Mouse (Mus musculus): ENCODE results near the gene Cd86. TPM values are rescaled to one million over a fixed set of nuclear protein-coding genes. Genes with fewer than 3 reads are reported as not detected.

Cd86 gene
- polyA plus RNA-seq, 1 experiment from 2014 or later, result 2.3 TPM

DNA sequence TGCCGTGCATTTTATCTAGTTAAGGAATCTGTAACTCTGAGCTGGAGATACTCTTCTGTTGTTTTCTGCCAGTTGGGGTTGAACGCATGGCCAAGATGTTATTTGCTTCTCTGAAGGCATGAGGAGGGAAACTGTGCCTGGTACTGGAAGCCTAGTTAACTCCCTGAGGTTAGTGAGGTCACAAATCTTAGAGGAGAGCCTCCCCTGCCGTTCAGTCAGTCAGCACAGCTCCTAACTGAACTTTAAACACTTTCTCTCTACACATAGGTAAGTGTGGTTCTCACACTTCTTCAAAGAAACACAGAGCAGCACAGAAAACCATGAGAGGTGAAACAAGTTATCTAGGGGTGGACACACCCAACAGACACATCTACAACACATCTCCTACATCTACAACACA, 4.7 kb upstream of the Cd86 start:
- Histone ChIP-seq H3K27ac (ENCODE audit: low read length) (no peak overlapping the region), H3K36me3 (ENCODE audit: control insufficient read depth, insufficient read depth, low read length) (no peaks in the 10 kb centered on the region), H3K4me2 (ENCODE audit: low read depth, low read length) (no peak overlapping the region), H3K27me3 (replicated peaks; ENCODE audit: control insufficient read depth, insufficient read depth, low read length) (no peaks in the 10 kb centered on the region), H3K9ac (ENCODE audit: low read depth, low read length) (no peak overlapping the region), H3K4me3 (ENCODE audit: low read length) (no peak overlapping the region), H3K9me3 (ENCODE audit: control insufficient read depth, low read length) (no peaks in the 10 kb centered on the region), H3K4me1 (ENCODE audit: control insufficient read depth, insufficient read depth, low read length) (no peaks in the 10 kb centered on the region)
- 76% methylated on average over 3 of the region's 3 CpGs for WGBS
- ATAC-seq, result no peak

DNA sequence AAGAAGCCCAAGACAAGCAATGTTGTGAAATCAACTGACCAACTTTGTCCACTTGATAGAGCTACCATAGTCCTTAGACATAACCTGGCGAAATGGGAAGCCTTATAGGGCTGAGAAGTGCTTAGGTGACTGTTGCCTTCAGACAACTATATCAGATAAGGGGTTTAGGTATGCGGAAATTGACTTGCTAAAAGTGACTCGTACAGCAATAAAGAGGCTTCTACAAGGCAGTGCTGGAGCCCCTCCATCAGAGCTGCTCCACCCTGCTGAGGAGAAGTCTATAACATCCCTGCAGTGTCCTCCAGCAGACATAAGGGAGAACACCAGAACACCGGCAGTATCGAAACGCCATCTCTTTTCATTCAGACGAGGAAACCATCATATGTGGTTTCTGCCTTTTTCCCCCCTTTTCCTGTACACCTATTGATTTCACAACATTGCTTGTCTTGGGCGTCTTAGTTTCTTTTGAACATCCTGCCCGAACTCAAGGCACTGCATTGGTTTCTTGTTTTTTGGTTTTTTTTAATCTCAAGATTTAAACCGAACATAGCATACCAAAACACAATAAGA, 652 bp upstream of the Cd86 start:
- no peaks in the 10 kb centered on the region for H3K36me3 ChIP-seq (ENCODE audit: control insufficient read depth, insufficient read depth, low read length)
- WGBS, result 80% methylated on average over 10 of the region's 10 CpGs
- no peak overlapping the region for H3K4me3 ChIP-seq (ENCODE audit: low read length)
- H3K4me1 ChIP-seq (ENCODE audit: control insufficient read depth, insufficient read depth, low read length), result no peaks in the 10 kb centered on the region
- no peaks in the 10 kb centered on the region for H3K9me3 ChIP-seq (ENCODE audit: control insufficient read depth, low read length)
- peak; percentile 84 for ATAC-seq
- no peak overlapping the region for H3K9ac ChIP-seq (ENCODE audit: low read depth, low read length)
- no peak overlapping the region for H3K4me2 ChIP-seq (ENCODE audit: low read depth, low read length)
- H3K27me3 ChIP-seq (replicated peaks; ENCODE audit: control insufficient read depth, insufficient read depth, low read length), result no peaks in the 10 kb centered on the region
- H3K27ac ChIP-seq (ENCODE audit: low read length), result no peak overlapping the region

DNA sequence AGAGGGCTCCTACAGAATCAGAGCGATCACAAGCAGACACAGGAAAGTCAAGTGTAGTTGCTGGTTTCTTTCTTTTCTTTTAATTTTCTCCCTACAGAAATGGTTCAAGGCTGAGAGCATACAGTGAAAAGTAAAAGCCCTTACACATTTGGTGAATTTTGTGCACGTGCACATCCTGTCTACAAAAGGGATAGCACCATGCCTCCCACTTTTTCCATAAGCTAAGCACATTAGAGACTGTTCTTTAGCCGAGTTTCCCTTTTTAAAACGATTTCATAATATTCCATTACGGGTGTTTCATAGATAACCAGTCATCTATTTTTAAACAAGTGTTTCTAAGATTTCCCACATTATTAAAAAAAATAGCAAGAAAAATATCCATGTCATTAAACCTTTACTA, 2.4 kb downstream of the Cd86 start:
- Histone ChIP-seq H3K27me3 (replicated peaks; ENCODE audit: control insufficient read depth, insufficient read depth, low read length) (no peaks in the 10 kb centered on the region), H3K9ac (ENCODE audit: low read depth, low read length) (no peak overlapping the region), H3K4me2 (ENCODE audit: low read depth, low read length) (no peak overlapping the region), H3K4me3 (ENCODE audit: low read length) (no peak overlapping the region), H3K36me3 (ENCODE audit: control insufficient read depth, insufficient read depth, low read length) (no peaks in the 10 kb centered on the region), H3K4me1 (ENCODE audit: control insufficient read depth, insufficient read depth, low read length) (no peaks in the 10 kb centered on the region), H3K9me3 (ENCODE audit: control insufficient read depth, low read length) (no peaks in the 10 kb centered on the region), H3K27ac (ENCODE audit: low read length) (no peak overlapping the region)
- no peak for ATAC-seq
- 88% methylated on average over 5 of the region's 5 CpGs for WGBS

DNA sequence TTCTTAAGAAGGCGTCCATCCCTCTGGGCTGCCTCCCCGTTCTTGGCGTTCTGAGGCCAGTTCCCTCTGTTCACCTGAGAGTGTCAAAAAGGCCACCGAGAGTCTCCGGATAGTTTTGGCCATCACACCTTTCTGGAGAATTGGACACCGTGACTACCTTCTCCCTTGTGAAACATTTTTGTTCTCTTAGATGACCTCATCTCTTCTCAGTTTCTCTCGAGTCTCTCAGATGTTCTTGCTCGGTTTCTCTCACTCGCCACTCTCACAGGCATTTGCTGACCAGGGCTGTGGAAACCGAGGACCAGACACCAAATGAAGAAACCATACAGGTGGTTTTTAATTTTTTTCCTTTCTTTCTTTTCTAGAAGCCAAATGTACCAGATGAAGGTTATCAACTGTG, 4.6 kb downstream of the Cd86 start:
- WGBS, result 87% methylated on average over 10 of the region's 10 CpGs
- Histone ChIP-seq H3K27me3 (replicated peaks; ENCODE audit: control insufficient read depth, insufficient read depth, low read length) (no peaks in the 10 kb centered on the region), H3K27ac (ENCODE audit: low read length) (no peak overlapping the region), H3K9ac (ENCODE audit: low read depth, low read length) (no peak overlapping the region), H3K4me2 (ENCODE audit: low read depth, low read length) (no peak overlapping the region), H3K36me3 (ENCODE audit: control insufficient read depth, insufficient read depth, low read length) (no peaks in the 10 kb centered on the region), H3K9me3 (ENCODE audit: control insufficient read depth, low read length) (no peaks in the 10 kb centered on the region), H3K4me1 (ENCODE audit: control insufficient read depth, insufficient read depth, low read length) (no peaks in the 10 kb centered on the region), H3K4me3 (ENCODE audit: low read length) (no peak overlapping the region)
- ATAC-seq, result no peak

DNA sequence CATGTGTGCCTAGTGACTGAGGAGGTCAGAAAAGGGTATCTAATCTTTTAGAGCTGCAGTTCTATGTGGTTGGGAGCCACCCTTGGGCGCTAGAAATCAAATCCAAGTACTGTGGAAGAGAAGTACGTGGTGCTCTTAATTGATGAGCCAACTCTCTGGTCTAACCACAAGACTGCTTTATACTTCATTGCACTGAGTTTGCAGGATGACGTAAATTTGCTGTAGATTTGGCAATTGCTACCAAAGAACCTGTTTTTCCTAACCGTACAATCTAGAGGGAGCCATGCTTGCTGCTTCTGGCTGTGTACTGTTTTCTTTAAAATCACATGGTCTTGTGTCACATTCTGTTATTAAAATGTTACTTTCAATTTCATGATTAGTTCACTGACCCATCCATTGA, 10.0 kb downstream of the Cd86 start:
- Histone ChIP-seq H3K4me3 (ENCODE audit: low read length) (no peak overlapping the region), H3K4me2 (ENCODE audit: low read depth, low read length) (no peak overlapping the region), H3K9ac (ENCODE audit: low read depth, low read length) (no peak overlapping the region), H3K27ac (ENCODE audit: low read length) (no peak overlapping the region), H3K36me3 (ENCODE audit: control insufficient read depth, insufficient read depth, low read length) (no peaks in the 10 kb centered on the region), H3K9me3 (ENCODE audit: control insufficient read depth, low read length) (no peaks in the 10 kb centered on the region), H3K27me3 (replicated peaks; ENCODE audit: control insufficient read depth, insufficient read depth, low read length) (no peaks in the 10 kb centered on the region), H3K4me1 (ENCODE audit: control insufficient read depth, insufficient read depth, low read length) (no peaks in the 10 kb centered on the region)
- no peak for ATAC-seq
- WGBS, result 83% methylated on average over 4 of the region's 4 CpGs

DNA sequence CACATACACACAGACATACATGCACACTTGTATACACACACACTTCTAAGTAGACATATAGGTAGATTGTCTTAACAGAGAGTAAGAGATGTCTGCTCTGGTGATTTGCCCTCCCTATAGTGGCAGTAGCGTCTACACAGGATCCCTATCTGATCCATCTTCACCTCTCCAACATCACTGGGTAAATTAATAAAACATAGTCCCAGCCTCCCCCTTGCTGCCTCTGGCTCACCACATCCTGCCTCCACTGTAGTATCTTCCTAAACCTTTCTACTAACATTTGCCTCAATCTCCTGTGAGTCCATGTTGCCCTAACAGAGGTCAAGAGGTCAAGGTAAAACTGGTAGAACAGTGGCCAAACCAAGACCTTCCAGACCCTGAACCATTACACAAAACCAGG, 10.7 kb downstream of the Cd86 start:
- WGBS, result 91% methylated on average over 1 of the region's 1 CpGs
- H3K9me3 ChIP-seq (ENCODE audit: control insufficient read depth, low read length), result no peaks in the 10 kb centered on the region
- H3K27me3 ChIP-seq (replicated peaks; ENCODE audit: control insufficient read depth, insufficient read depth, low read length), result no peaks in the 10 kb centered on the region
- H3K27ac ChIP-seq (ENCODE audit: low read length), result no peak overlapping the region
- no peaks in the 10 kb centered on the region for H3K36me3 ChIP-seq (ENCODE audit: control insufficient read depth, insufficient read depth, low read length)
- no peak overlapping the region for H3K4me2 ChIP-seq (ENCODE audit: low read depth, low read length)
- H3K4me1 ChIP-seq (ENCODE audit: control insufficient read depth, insufficient read depth, low read length), result no peaks in the 10 kb centered on the region
- H3K9ac ChIP-seq (ENCODE audit: low read depth, low read length), result no peak overlapping the region
- H3K4me3 ChIP-seq (ENCODE audit: low read length), result no peak overlapping the region
- ATAC-seq, result no peak

DNA sequence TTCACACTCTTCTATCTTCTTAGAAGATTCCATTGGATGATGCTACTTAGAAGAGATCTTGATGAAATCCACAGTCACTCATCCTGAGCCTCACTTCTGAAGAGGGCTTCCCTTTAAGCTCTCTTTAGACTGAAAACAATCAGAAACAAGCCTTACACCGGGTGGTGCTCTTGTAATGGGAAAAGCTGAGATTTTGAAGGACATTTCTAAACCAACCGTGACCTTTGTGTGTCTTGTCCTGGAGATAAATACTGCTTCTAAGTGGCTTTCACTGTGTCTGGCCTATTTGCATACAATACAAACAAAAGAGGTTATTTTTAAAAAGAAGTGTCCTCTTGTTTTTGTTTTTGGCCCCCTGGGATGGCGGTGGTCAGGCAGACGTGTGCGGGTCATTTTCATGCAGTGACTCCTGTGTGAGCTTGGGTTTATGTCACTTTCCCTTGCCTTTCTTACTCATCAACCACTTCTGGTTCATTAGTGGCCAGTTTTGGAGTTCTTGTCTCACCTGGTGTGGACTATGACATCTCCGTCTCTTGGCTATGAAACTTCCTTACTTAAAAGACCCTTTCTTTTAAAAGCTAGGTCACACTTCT, 14.6 kb downstream of the Cd86 start:
- WGBS, result 70% methylated on average over 6 of the region's 6 CpGs
- no peak for ATAC-seq

DNA sequence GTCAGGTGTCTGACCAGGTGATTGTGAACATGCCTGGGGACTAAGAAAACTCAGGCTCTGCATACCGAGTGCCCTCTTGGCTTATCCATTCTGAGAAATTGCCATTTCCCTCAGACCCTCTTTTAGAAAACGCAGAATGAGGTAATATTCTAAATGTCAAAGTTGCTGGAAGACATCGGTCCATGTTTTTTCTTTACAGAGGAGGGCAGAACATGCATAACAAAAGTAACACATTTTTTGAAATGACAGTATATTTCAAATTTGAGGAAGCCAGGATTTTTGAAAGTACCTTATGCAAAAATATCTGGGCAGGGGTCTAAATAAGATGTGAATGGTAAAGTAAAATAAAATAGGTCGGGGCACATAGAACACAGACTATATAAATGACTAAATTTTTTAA, 15.4 kb downstream of the Cd86 start:
- Histone ChIP-seq H3K4me1 (ENCODE audit: control insufficient read depth, insufficient read depth, low read length) (no peaks in the 10 kb centered on the region), H3K4me2 (ENCODE audit: low read depth, low read length) (no peak overlapping the region), H3K4me3 (ENCODE audit: low read length) (no peak overlapping the region), H3K9ac (ENCODE audit: low read depth, low read length) (no peak overlapping the region), H3K27me3 (replicated peaks; ENCODE audit: control insufficient read depth, insufficient read depth, low read length) (no peaks in the 10 kb centered on the region), H3K9me3 (ENCODE audit: control insufficient read depth, low read length) (no peaks in the 10 kb centered on the region), H3K36me3 (ENCODE audit: control insufficient read depth, insufficient read depth, low read length) (no peaks in the 10 kb centered on the region; the same call in 1 of the 2 replicates), H3K27ac (ENCODE audit: low read length) (no peak overlapping the region)
- no peak for ATAC-seq
- 87% methylated on average over 4 of the region's 4 CpGs for WGBS

More for the DNA sequence above, 14.6 kb downstream of the Cd86 start:
- no peaks in the 10 kb centered on the region for H3K27me3 ChIP-seq (replicated peaks; ENCODE audit: control insufficient read depth, insufficient read depth, low read length)
- no peak overlapping the region for H3K27ac ChIP-seq (ENCODE audit: low read length)
- H3K4me2 ChIP-seq (ENCODE audit: low read depth, low read length), result no peak overlapping the region
- H3K36me3 ChIP-seq (ENCODE audit: control insufficient read depth, insufficient read depth, low read length), result no peaks in the 10 kb centered on the region; the same call in 1 of the 2 replicates
- no peak overlapping the region for H3K9ac ChIP-seq (ENCODE audit: low read depth, low read length)
- no peak overlapping the region for H3K4me3 ChIP-seq (ENCODE audit: low read length)
- H3K9me3 ChIP-seq (ENCODE audit: control insufficient read depth, low read length), result no peaks in the 10 kb centered on the region
- no peaks in the 10 kb centered on the region for H3K4me1 ChIP-seq (ENCODE audit: control insufficient read depth, insufficient read depth, low read length)

DNA sequence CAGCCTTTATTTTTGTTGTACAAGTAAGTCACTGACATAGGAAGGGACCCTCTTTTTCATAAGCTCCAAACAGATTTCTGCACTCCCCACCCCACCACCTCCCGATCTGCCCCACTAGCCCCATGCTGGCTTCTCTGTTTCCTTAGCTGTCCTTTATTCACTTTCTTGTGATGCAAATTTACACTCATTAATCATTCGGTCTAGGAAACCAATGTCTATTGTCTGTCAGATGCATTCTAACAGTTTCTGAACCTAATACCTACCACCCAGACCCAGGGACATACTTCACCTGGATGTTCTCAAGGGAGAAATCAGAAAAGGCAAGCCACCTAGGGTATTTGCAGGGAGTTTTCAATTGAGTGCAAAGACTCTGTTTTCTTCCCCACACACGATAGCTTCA, 16.6 kb downstream of the Cd86 start:
- H3K4me2 ChIP-seq (ENCODE audit: low read depth, low read length), result no peak overlapping the region
- no peak overlapping the region for H3K4me3 ChIP-seq (ENCODE audit: low read length)
- H3K9me3 ChIP-seq (ENCODE audit: control insufficient read depth, low read length), result no peaks in the 10 kb centered on the region
- ATAC-seq, result no peak
- no peaks in the 10 kb centered on the region; the same call in 1 of the 2 replicates for H3K36me3 ChIP-seq (ENCODE audit: control insufficient read depth, insufficient read depth, low read length)
- H3K4me1 ChIP-seq (ENCODE audit: control insufficient read depth, insufficient read depth, low read length), result no peaks in the 10 kb centered on the region
- no peak overlapping the region for H3K9ac ChIP-seq (ENCODE audit: low read depth, low read length)
- H3K27me3 ChIP-seq (replicated peaks; ENCODE audit: control insufficient read depth, insufficient read depth, low read length), result no peaks in the 10 kb centered on the region
- H3K27ac ChIP-seq (ENCODE audit: low read length), result no peak overlapping the region
- WGBS, result 59% methylated on average over 3 of the region's 3 CpGs

DNA sequence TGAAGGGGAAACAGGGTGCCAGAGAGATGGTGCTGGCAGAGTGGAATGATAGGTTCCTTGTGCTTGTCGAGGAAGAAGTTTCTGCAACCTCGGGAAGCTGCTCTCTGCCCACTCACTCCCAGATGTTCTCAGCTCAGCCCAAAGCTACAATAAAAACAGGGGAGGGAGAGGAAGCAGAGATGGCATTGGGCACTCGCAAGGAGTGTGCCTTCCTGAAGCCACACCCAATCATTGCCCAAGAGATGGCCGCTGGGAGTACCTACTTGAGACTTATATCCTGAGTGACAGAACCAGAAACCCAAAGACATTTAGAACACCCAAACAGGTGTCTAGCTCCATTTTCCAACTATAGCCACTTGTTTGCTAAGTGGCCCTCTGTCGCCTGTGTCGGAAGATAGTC, 20.8 kb downstream of the Cd86 start:
- Histone ChIP-seq H3K4me2 (ENCODE audit: low read depth, low read length) (no peak overlapping the region), H3K9ac (ENCODE audit: low read depth, low read length) (no peak overlapping the region), H3K9me3 (ENCODE audit: control insufficient read depth, low read length) (no peaks in the 10 kb centered on the region), H3K4me3 (ENCODE audit: low read length) (no peak overlapping the region), H3K27ac (ENCODE audit: low read length) (no peak overlapping the region), H3K36me3 (ENCODE audit: control insufficient read depth, insufficient read depth, low read length) (no peaks in the 10 kb centered on the region; the same call in 1 of the 2 replicates), H3K4me1 (ENCODE audit: control insufficient read depth, insufficient read depth, low read length) (no peaks in the 10 kb centered on the region), H3K27me3 (replicated peaks; ENCODE audit: control insufficient read depth, insufficient read depth, low read length) (no peaks in the 10 kb centered on the region)
- WGBS, result 77% methylated on average over 6 of the region's 6 CpGs
- ATAC-seq, result no peak

Measured in intestine, embryonic 16.5 days (tissue).